Mouse (Mus musculus) ES-Bruce4 (cell line): ENCODE data around the gene Olfr1440. TPM values are rescaled to one million over a fixed set of nuclear protein-coding genes. Genes with fewer than 3 reads are reported as not detected.

Source experiments
- H3K27ac ChIP-seq: 2 replicates; pipeline ENCODE4 v1.5.1; 2012; ENCODE audit warnings: low read length, inconsistent platforms; ENCODE audit not compliant: insufficient read depth
- H3K27me3 ChIP-seq: 2 replicates; pipeline ENCODE4 v1.6.1; 2012; ENCODE audit warnings: mild to moderate bottlenecking, low read length, inconsistent platforms; ENCODE audit not compliant: control insufficient read depth, poor library complexity, insufficient read depth, severe bottlenecking
- H3K36me3 ChIP-seq: 2 replicates; pipeline ENCODE4 v1.6.1; 2012; ENCODE audit warnings: inconsistent platforms, mild to moderate bottlenecking, low read length, moderate library complexity; ENCODE audit not compliant: control insufficient read depth, poor library complexity, insufficient read depth, severe bottlenecking
- H3K4me1 ChIP-seq: one replicate; pipeline ENCODE4 v1.8.1; 2011; ENCODE audit warnings: low read length; ENCODE audit not compliant: control insufficient read depth, insufficient read depth
- H3K4me3 ChIP-seq: 2 replicates; pipeline ENCODE4 v1.5.1; 2011; ENCODE audit warnings: low read depth, mild to moderate bottlenecking, low read length
- H3K9ac ChIP-seq: 2 replicates; pipeline ENCODE4 v1.6.1; 2012; ENCODE audit warnings: low read depth, mild to moderate bottlenecking, inconsistent platforms; ENCODE audit not compliant: poor library complexity, severe bottlenecking
- H3K9me3 ChIP-seq: replicated peaks from 2 replicates; pipeline ENCODE4 v1.6.1; 2012; ENCODE audit warnings: mild to moderate bottlenecking, low read length, inconsistent platforms; ENCODE audit not compliant: control insufficient read depth, poor library complexity, insufficient read depth, severe bottlenecking
- CTCF ChIP-seq: IDR thresholded peaks from one replicate; pipeline ENCODE4 v1.8.1; 2011; ENCODE audit warnings: low read depth, low read length
- EP300 ChIP-seq: IDR thresholded peaks from 2 replicates; pipeline ENCODE4 v1.6.1; 2011; ENCODE audit warnings: low read depth, low read length; ENCODE audit not compliant: insufficient read depth
- POLR2A ChIP-seq: IDR thresholded peaks from one replicate; pipeline ENCODE4 v1.8.1; 2011; ENCODE audit warnings: low read length; ENCODE audit not compliant: insufficient read depth
- polyA plus RNA-seq: library from polyadenylated mRNA; stranded (reverse); fragments of >200 nt; gene quantifications from 2 replicates; pipeline ENCODE4 v1.2.4, GENCODE M21; 2011; ENCODE audit warnings: low read depth; ENCODE audit not compliant: missing spikeins, insufficient read depth, insufficient read length

Olfr1440 gene
- 0.11 TPM in 1 of 2 replicates, not detected in the other for polyA plus RNA-seq

DNA sequence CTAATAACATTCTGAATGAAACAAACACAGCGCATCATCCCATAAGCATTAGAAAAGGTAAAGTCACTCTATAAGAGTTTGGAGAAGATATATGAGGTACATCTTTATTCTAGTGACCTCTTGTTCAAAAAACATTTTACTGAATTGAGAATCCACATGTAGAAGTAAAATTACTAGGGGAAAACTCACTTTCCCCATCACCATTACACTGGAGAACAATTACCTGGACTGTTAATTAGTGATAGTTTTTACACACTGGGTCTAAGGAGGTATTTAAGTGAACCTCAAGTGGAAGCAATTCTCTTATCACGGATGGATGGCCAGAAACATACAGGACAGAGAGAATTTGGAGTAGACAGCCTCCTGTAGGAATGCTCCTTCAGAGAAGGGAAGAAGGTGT lies at the start of gene Olfr1440:
Olfr1440 (plus strand) TSS at position 301 of the 400 bp plus-strand sequence.
- Histone ChIP-seq H3K4me1 (no peaks in the 10 kb centered on the region), H3K27me3 (no peaks in the 10 kb centered on the region), H3K9ac (no peak within 1 kb of the TSS), H3K4me3 (no peak within 1 kb of the TSS), H3K27ac (no peak within 1 kb of the TSS), H3K36me3 (no peaks in the 10 kb centered on the region), H3K9me3 (no peaks in the 10 kb centered on the region)
- TF ChIP-seq POLR2A = no peak
- no peak for TF ChIP-seq EP300
- no peak for TF ChIP-seq CTCF

- no peaks in the 10 kb centered on the region for H3K36me3 ChIP-seq
- no peaks in the 10 kb centered on the region for H3K4me1 ChIP-seq
- no peaks in the 10 kb centered on the region for H3K27me3 ChIP-seq
- TF ChIP-seq POLR2A (no peak), CTCF (no peak), EP300 (no peak)
- no peak overlapping the region for H3K27ac ChIP-seq
- no peak overlapping the region for H3K4me3 ChIP-seq
- H3K9ac ChIP-seq = no peak overlapping the region
- no peaks in the 10 kb centered on the region for H3K9me3 ChIP-seq
These were observed 14.1 kb upstream of the Olfr1440 start for GRCm38 (mm10) chr19:12373004-12373403.

GRCm38 (mm10) chr19:12374465-12375025 lies 12.5 kb upstream of the Olfr1440 start:
- Histone ChIP-seq H3K36me3 (no peaks in the 10 kb centered on the region), H3K4me1 (no peaks in the 10 kb centered on the region), H3K27me3 (no peaks in the 10 kb centered on the region), H3K9me3 (no peaks in the 10 kb centered on the region), H3K9ac (no peak overlapping the region), H3K27ac (no peak overlapping the region), H3K4me3 (no peak overlapping the region)
- no peak for TF ChIP-seq EP300
- no peak for TF ChIP-seq CTCF
- TF ChIP-seq POLR2A = no peak

DNA sequence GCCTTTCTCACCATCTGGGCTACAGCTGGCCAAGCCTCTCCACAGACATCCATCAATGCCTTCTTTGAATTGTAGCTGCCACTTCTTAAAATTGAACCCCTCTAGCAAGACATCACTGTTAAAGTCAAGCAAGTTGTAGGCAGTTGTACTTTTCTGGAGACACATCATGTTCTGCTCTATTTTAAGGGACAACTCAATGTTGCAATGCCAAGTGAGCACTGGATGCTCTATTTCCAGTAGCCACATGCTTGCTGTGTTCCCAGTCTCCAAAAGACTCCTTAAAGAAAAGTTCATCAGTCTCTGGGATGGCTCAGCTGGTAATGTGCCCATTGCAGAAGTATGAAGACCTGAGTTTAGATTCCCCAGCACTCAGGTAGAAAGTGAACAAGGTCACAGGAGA lies 26.7 kb downstream of the Olfr1440 start:
- no peaks in the 10 kb centered on the region for H3K4me1 ChIP-seq
- H3K27ac ChIP-seq = no peak overlapping the region
- H3K36me3 ChIP-seq = no peaks in the 10 kb centered on the region
- no peaks in the 10 kb centered on the region for H3K9me3 ChIP-seq
- H3K9ac ChIP-seq = no peak overlapping the region
- no peak for TF ChIP-seq EP300
- TF ChIP-seq POLR2A = no peak
- no peak for TF ChIP-seq CTCF
- H3K27me3 ChIP-seq = no peaks in the 10 kb centered on the region
- no peak overlapping the region for H3K4me3 ChIP-seq

DNA sequence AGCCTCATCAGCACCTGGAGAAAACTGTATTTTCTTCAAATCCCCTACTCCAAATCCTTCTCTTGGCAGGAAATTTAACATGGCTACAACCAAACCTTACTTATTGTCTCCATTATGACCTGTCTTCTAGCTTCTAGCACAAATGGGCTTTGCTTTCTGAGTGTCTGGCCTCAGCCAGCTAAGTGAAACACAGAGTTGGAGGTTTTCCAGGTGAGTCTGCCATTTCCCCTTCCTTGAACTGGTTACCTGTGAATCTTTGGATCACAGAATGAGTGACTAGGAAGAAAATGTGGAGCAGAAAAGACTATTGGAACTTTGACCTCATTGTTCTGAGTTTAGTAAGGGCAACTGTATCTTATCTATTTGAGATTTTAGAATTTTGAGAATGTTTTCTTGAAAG lies 30.3 kb downstream of the Olfr1440 start, which contains the start of gene Olfr1441:
Olfr1441 (plus strand) TSS at position 73 of the 400 bp plus-strand sequence.
- no peak for TF ChIP-seq POLR2A
- no peak for TF ChIP-seq EP300
- TF ChIP-seq CTCF = no peak
- Histone ChIP-seq H3K27me3 (no peaks in the 10 kb centered on the region), H3K9me3 (no peaks in the 10 kb centered on the region), H3K4me3 (no peak within 1 kb of the TSS), H3K9ac (no peak within 1 kb of the TSS), H3K27ac (no peak within 1 kb of the TSS), H3K36me3 (no peaks in the 10 kb centered on the region), H3K4me1 (no peaks in the 10 kb centered on the region)

DNA sequence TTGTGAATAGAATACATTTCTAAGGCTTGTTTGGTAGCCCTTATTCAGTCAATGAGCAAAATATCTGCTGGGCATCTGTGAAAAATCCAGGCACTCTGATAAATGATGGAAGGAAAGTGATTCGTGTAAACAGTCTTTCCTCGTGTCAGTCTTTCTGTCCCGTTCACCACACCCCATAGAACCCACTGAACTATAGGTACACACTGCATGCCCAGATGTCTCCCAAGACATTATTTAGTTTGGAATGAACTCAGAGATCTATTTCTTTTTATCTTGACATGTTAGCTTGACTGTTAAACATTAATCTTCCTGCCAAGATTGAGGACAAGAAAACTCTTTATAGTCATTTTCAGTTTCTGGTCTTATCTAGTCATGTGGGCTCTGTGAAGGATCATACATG lies 31.2 kb downstream of the Olfr1440 start:
- H3K27ac ChIP-seq = no peak overlapping the region
- H3K4me3 ChIP-seq = no peak overlapping the region
- no peaks in the 10 kb centered on the region for H3K36me3 ChIP-seq
- no peak for TF ChIP-seq EP300
- TF ChIP-seq CTCF = no peak
- no peak for TF ChIP-seq POLR2A
- no peaks in the 10 kb centered on the region for H3K9me3 ChIP-seq
- H3K9ac ChIP-seq = no peak overlapping the region
- no peaks in the 10 kb centered on the region for H3K4me1 ChIP-seq
- no peaks in the 10 kb centered on the region for H3K27me3 ChIP-seq
